Mouse (Mus musculus) heart, adult 2 months (tissue): ENCODE results near the gene Slc32a1.

ENCODE experiments used
- CTCF ChIP-seq: fragments of 200-600 bp; IDR thresholded peaks from 2 replicates; pipeline ENCODE4 v1.8.1; 2022; ENCODE audit warnings: antibody characterized with exemption, mild to moderate bottlenecking, moderate library complexity
- POLR2A ChIP-seq: fragments of 200-500 bp; IDR thresholded peaks from 2 replicates; pipeline ENCODE4 v1.6.1; 2011; ENCODE audit warnings: mild to moderate bottlenecking, low read depth, low read length, control low read depth; ENCODE audit not compliant: insufficient read depth

- TF ChIP-seq CTCF = no peak
- TF ChIP-seq POLR2A = no peak
These were observed 45.2 kb downstream of the Slc32a1 start for GRCm38 (mm10) chr2:158655806-158656205.
